Mouse (Mus musculus): ENCODE measurements around the gene Tm9sf1. TPM values are rescaled to one million over a fixed set of nuclear protein-coding genes. Genes with fewer than 3 reads are reported as not detected.

Tm9sf1 gene
- total RNA-seq, 2 experiments from 2014 or later, result 56.3 to 61.2 TPM

- intact Hi-C loops (cut with DNase I), result no loop called here
- peak in 1 of 2 experiments; percentile 40 for DNase-seq
Measured at GRCm38 (mm10) chr14:55592226-55592625, 51.4 kb downstream of the Tm9sf1 start.

- DNase-seq, result peak; percentile 96
- intact Hi-C loops (cut with DNase I), result no loop called here
Measured at GRCm38 (mm10) chr14:55591331-55591891, 52.2 kb downstream of the Tm9sf1 start, which contains the start of gene Rnf31. TSS of gene Rnf31 (plus strand) at chr14:55591708.

GRCm38 (mm10) chr14:55590748-55591330 lies 52.8 kb downstream of the Tm9sf1 start, which contains the start of gene Psme2:
TSS of gene Psme2 (minus strand) at chr14:55591113.
- peak; percentile 96 to 97 for DNase-seq
- intact Hi-C loops (cut with DNase I), result no loop called here

GRCm38 (mm10) chr14:55589771-55590448 lies 53.7 kb downstream of the Tm9sf1 start:
- DNase-seq, result no peak
- intact Hi-C loops (cut with DNase I), result no loop called here

- no peak for DNase-seq
- intact Hi-C loops (cut with DNase I), result no loop called here
Measured at GRCm38 (mm10) chr14:55589271-55589670, 54.3 kb downstream of the Tm9sf1 start.

- DNase-seq, result no peak
- intact Hi-C loops (cut with DNase I), result no loop called here
Measured at GRCm38 (mm10) chr14:55586149-55586548, 57.5 kb downstream of the Tm9sf1 start.

Other genes starting within 250 kb of the Tm9sf1 start
- 100 to 1,000 TPM; 132 to 137 TPM for gene Dhrs4, start 165.0 kb downstream of the Tm9sf1 start, total RNA-seq (2021)
- gene Carmil3, start 153.2 kb downstream of the Tm9sf1 start, total RNA-seq (2021), result 1 to 10 TPM; 2.8 to 4.6 TPM
- under 1 TPM in 1 of 2 experiments, not detected in 1; 0.12 TPM for gene Cpne6, start 133.4 kb downstream of the Tm9sf1 start, total RNA-seq (2021)
- not detected for gene Nrl, start 118.8 kb downstream of the Tm9sf1 start, total RNA-seq (2021)
- 10 to 100 TPM; 23.3 to 24.1 TPM for gene Pck2, start 103.5 kb downstream of the Tm9sf1 start, total RNA-seq (2021)
- 10 to 100 TPM; 86.3 to 87.5 TPM for gene Dcaf11, start 83.8 kb downstream of the Tm9sf1 start, total RNA-seq (2021)
- gene A730061H03Rik, start 83.4 kb downstream of the Tm9sf1 start, total RNA-seq (2021), result under 1 TPM; 0.64 to 0.65 TPM
- gene Fitm1, start 68.2 kb downstream of the Tm9sf1 start, total RNA-seq (2021), result 100 to 1,000 TPM; 192 to 201 TPM
- 100 to 1,000 TPM; 247 to 272 TPM for gene Psme1, start 65.7 kb downstream of the Tm9sf1 start, total RNA-seq (2021)
- gene Emc9, start 58.5 kb downstream of the Tm9sf1 start, total RNA-seq (2021), result 10 to 100 TPM; 42.6 to 43.4 TPM
- 100 to 1,000 TPM; 139 to 140 TPM for gene Psme2, start 52.7 kb downstream of the Tm9sf1 start, total RNA-seq (2021)
- gene Rnf31, start 52.1 kb downstream of the Tm9sf1 start, total RNA-seq (2021), result 10 to 100 TPM; 21.7 to 28.3 TPM
- gene Irf9, start 40.2 kb downstream of the Tm9sf1 start, total RNA-seq (2021), result 10 to 100 TPM in 1 of 2 experiments, 1 to 10 TPM in 1; 9.2 to 11.3 TPM
- gene Rec8, start 25.8 kb downstream of the Tm9sf1 start, total RNA-seq (2021), result under 1 TPM; 0.53 to 0.67 TPM
- 10 to 100 TPM; 54.7 to 55.0 TPM for gene Ipo4, start 7.8 kb downstream of the Tm9sf1 start, total RNA-seq (2021)
- gene Gm49378, start 5.9 kb downstream of the Tm9sf1 start, total RNA-seq (2021), result 1 to 10 TPM; 1.1 to 2.1 TPM
- under 1 TPM; 0.64 to 0.81 TPM for gene Tssk4, start 6.4 kb upstream of the Tm9sf1 start, total RNA-seq (2021)
- gene Mdp1, start 16.7 kb upstream of the Tm9sf1 start, total RNA-seq (2021), result 10 to 100 TPM; 55.6 to 72.2 TPM
- gene Gmpr2, start 28.1 kb upstream of the Tm9sf1 start, total RNA-seq (2021), result 10 to 100 TPM; 16.4 to 18.5 TPM
- 100 to 1,000 TPM; 291 to 295 TPM for gene Nedd8, start 28.3 kb upstream of the Tm9sf1 start, total RNA-seq (2021)
- gene Tinf2, start 38.0 kb upstream of the Tm9sf1 start, total RNA-seq (2021), result 10 to 100 TPM; 14.2 to 16.5 TPM
- gene Tgm1, start 70.1 kb upstream of the Tm9sf1 start, total RNA-seq (2021), result under 1 TPM; 0.24 to 0.25 TPM
- 10 to 100 TPM; 13.7 to 14.4 TPM for gene Rabggta, start 78.5 kb upstream of the Tm9sf1 start, total RNA-seq (2021)
- 10 to 100 TPM; 54.5 to 56.6 TPM for gene Dhrs1, start 101.9 kb upstream of the Tm9sf1 start, total RNA-seq (2021)
- gene Nop9, start 101.9 kb upstream of the Tm9sf1 start, total RNA-seq (2021), result 10 to 100 TPM; 14.5 to 18.7 TPM
- 1 to 10 TPM; 1.1 to 1.2 TPM for gene Cideb, start 114.7 kb upstream of the Tm9sf1 start, total RNA-seq (2021)
- under 1 TPM in 1 of 2 experiments, not detected in 1; 0.10 TPM for gene Ltb4r2, start 117.6 kb upstream of the Tm9sf1 start, total RNA-seq (2021)
- gene Ltb4r1, start 122.2 kb upstream of the Tm9sf1 start, total RNA-seq (2021), result under 1 TPM; 0.67 to 0.74 TPM
- 10 to 100 TPM; 21.1 to 21.9 TPM for gene Adcy4, start 140.3 kb upstream of the Tm9sf1 start, total RNA-seq (2021)
- gene Ripk3, start 145.1 kb upstream of the Tm9sf1 start, total RNA-seq (2021), result 1 to 10 TPM; 6.6 to 9.7 TPM
- 10 to 100 TPM; 11.1 to 12.1 TPM for gene Nfatc4, start 179.3 kb upstream of the Tm9sf1 start, total RNA-seq (2021)
- 10 to 100 TPM; 24.1 to 27.6 TPM for gene Nynrin, start 210.2 kb upstream of the Tm9sf1 start, total RNA-seq (2021)
- gene Cbln3, start 240.6 kb upstream of the Tm9sf1 start, total RNA-seq (2021), result under 1 TPM; 0.22 to 0.38 TPM
- gene Khnyn, start 241.1 kb upstream of the Tm9sf1 start, total RNA-seq (2021), result 10 to 100 TPM; 12.5 to 13.1 TPM